Mouse (Mus musculus): ENCODE results near the gene Rbm46. TPM values are rescaled to one million over a fixed set of nuclear protein-coding genes. Genes with fewer than 3 reads are reported as not detected.

Gene Rbm46
- polyA plus RNA-seq (2015; fragmentation: Nextera tagmentation; extraction: Ambion mirVana), result 2.2 and 2.5 TPM in 2 replicates

GRCm38 (mm10) chr3:82876372-82876739, at the start of gene Rbm46:
Gene Rbm46, minus strand, starts transcription at chr3:82876483.

DNA sequence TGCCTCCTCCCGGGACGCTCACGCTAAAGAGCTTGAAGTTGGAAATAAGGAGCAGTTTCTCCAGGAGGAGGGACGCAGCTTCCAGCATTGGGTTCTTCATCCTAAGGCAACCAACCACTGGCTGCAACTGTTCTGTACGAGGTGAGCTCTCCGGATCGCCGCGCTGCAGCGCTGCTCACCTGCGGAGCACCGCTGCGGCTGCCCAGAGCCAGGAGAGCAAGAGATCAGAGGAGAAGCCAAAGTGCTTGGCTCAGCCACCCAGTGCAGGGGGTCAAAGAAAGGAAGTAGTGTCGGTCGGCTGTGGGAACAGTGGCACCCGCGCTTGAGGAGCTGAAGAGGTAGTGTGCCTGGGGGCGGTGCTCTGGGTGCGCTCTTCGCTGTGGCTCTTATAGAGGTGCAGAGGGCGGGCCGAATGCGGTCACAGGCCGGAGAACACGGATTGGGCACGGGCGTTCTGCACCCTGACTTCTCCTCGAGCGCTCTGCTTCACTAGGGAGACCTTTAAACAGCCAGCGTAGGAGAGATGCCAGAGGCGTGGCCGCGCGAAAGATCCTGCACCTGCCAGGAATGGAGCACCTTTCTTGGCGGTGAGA, 27.4 kb upstream of the Rbm46 start, which contains the start of gene Lrat:
Gene Lrat (minus strand): TSS at position 361 of the 593 bp plus-strand sequence.

Other genes starting within 250 kb of the Rbm46 start
- gene Lrat, start 27.5 kb upstream of the Rbm46 start, polyA plus RNA-seq (2015; fragmentation: Nextera tagmentation; extraction: Ambion mirVana), result 0.47 and 0.48 TPM in 2 replicates
- 0.12 and 0.61 TPM in 2 replicates for gene Fgg, start 131.2 kb upstream of the Rbm46 start, polyA plus RNA-seq (2015; fragmentation: Nextera tagmentation; extraction: Ambion mirVana)
- gene Fga, start 149.6 kb upstream of the Rbm46 start, polyA plus RNA-seq (2015; fragmentation: Nextera tagmentation; extraction: Ambion mirVana), result 0.17 and 0.27 TPM in 2 replicates
- gene Fgb, start 173.4 kb upstream of the Rbm46 start, polyA plus RNA-seq (2015; fragmentation: Nextera tagmentation; extraction: Ambion mirVana), result 0.36 TPM in 1 of 2 replicates, not detected in the other
- gene Plrg1, start 179.0 kb upstream of the Rbm46 start, polyA plus RNA-seq (2015; fragmentation: Nextera tagmentation; extraction: Ambion mirVana), result 73.2 and 77.9 TPM in 2 replicates